Mouse (Mus musculus): ENCODE data around the gene Dleu7.

The Dleu7 gene

GRCm38 (mm10) chr14:62292488-62293339, at the start of gene Dleu7, which contains the start of gene Rnaseh2b:
TSS of gene Dleu7 (minus strand) at chr14:62293047.
TSS of gene Rnaseh2b (plus strand) at chr14:62292589.
- DNase-seq (ENCODE audit: low spot score), result no peak

- no peak for DNase-seq (ENCODE audit: low spot score)
Measured at GRCm38 (mm10) chr14:62341887-62342642, 49.2 kb upstream of the Dleu7 start.

- DNase-seq (ENCODE audit: low spot score), result no peak
Measured at GRCm38 (mm10) chr14:62339196-62339595, 46.3 kb upstream of the Dleu7 start.

GRCm38 (mm10) chr14:62333909-62334687, 41.3 kb upstream of the Dleu7 start:
- no peak for DNase-seq (ENCODE audit: low spot score)

GRCm38 (mm10) chr14:62331866-62332619, 39.2 kb upstream of the Dleu7 start:
- DNase-seq (ENCODE audit: low spot score), result peak; percentile 38

GRCm38 (mm10) chr14:62331457-62331856, 38.6 kb upstream of the Dleu7 start:
- DNase-seq (ENCODE audit: low spot score), result no peak

GRCm38 (mm10) chr14:62329631-62330030, 36.8 kb upstream of the Dleu7 start:
- DNase-seq (ENCODE audit: low spot score), result no peak

GRCm38 (mm10) chr14:62328606-62329005, 35.8 kb upstream of the Dleu7 start:
- DNase-seq (ENCODE audit: low spot score), result no peak

GRCm38 (mm10) chr14:62327171-62327570, 34.3 kb upstream of the Dleu7 start:
- DNase-seq (ENCODE audit: low spot score), result no peak

GRCm38 (mm10) chr14:62326026-62326425, 33.2 kb upstream of the Dleu7 start:
- DNase-seq (ENCODE audit: low spot score), result no peak

- no peak for DNase-seq (ENCODE audit: low spot score)
Measured at GRCm38 (mm10) chr14:62324943-62325342, 32.1 kb upstream of the Dleu7 start.

GRCm38 (mm10) chr14:62323457-62323856, 30.6 kb upstream of the Dleu7 start:
- no peak for DNase-seq (ENCODE audit: low spot score)

- DNase-seq (ENCODE audit: low spot score), result no peak
Measured at GRCm38 (mm10) chr14:62322581-62323344, 29.9 kb upstream of the Dleu7 start.

GRCm38 (mm10) chr14:62311672-62312071, 18.8 kb upstream of the Dleu7 start:
- DNase-seq (ENCODE audit: low spot score), result no peak

- no peak for DNase-seq (ENCODE audit: low spot score)
Measured at GRCm38 (mm10) chr14:62309026-62309425, 16.2 kb upstream of the Dleu7 start.

- DNase-seq (ENCODE audit: low spot score), result no peak
Measured at GRCm38 (mm10) chr14:62307555-62307954, 14.7 kb upstream of the Dleu7 start.

GRCm38 (mm10) chr14:62300031-62300430, 7.2 kb upstream of the Dleu7 start:
- no peak for DNase-seq (ENCODE audit: low spot score)

GRCm38 (mm10) chr14:62298808-62299207, 6.0 kb upstream of the Dleu7 start:
- no peak for DNase-seq (ENCODE audit: low spot score)

GRCm38 (mm10) chr14:62292166-62292487, 720 bp downstream of the Dleu7 start:
- DNase-seq (ENCODE audit: low spot score), result no peak

- DNase-seq (ENCODE audit: low spot score), result no peak
Measured at GRCm38 (mm10) chr14:62291406-62291987, 1.4 kb downstream of the Dleu7 start.

GRCm38 (mm10) chr14:62288731-62289130, 4.1 kb downstream of the Dleu7 start:
- DNase-seq (ENCODE audit: low spot score), result no peak
